Mouse (Mus musculus): ENCODE measurements around the gene Prph2.
A peak's percentile ranks its signal among the peaks of the same experiment; 100 is the strongest.

Prph2 gene

GRCm38 (mm10) chr17:46910186-46910585 lies at the start of gene Prph2:
TSS of gene Prph2 (plus strand) at chr17:46910459.
- no peak for DNase-seq

GRCm38 (mm10) chr17:46864566-46865195 lies 45.6 kb upstream of the Prph2 start:
- no peak for DNase-seq

DNA sequence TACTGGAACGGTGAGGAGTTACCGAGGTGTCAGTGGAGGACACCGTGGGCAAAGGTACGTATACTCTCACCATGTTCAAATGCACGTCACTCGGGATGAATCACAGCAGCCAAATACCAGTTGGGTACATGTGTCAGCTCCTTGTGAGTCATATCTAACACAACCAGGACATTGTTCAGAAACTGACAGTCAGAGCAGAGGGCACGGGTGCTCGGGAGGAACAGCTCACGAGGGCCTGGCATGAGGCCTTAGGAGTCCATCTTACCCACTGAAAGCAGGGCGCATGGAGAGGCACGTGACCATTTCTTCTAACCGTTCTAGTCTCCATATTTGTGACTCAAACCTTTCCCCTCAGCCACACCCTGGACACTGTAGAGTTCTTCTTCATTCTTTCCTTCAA lies 43.4 kb upstream of the Prph2 start:
- no peak for DNase-seq

GRCm38 (mm10) chr17:46870204-46870798 lies 40.0 kb upstream of the Prph2 start:
- no peak for DNase-seq

DNA sequence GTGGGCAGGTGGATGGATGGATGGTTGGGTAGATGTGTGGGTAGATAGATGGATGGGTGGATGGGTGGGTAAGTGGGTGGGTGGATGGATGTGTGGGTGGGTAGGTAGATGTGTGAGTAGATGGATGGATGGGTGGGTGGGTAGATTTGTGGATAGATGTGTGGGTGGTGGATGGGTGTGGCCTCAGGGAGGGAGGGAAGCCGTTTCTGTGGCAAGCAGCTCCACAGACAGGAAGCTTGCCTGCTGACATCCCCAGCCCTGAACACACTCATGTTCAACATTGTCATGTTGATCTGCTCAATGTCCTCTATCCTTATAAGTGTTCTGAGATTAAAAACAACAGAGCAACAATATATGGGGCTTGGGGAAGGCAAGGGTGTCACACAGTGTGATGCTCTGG lies 39.3 kb upstream of the Prph2 start:
- no peak for DNase-seq

DNA sequence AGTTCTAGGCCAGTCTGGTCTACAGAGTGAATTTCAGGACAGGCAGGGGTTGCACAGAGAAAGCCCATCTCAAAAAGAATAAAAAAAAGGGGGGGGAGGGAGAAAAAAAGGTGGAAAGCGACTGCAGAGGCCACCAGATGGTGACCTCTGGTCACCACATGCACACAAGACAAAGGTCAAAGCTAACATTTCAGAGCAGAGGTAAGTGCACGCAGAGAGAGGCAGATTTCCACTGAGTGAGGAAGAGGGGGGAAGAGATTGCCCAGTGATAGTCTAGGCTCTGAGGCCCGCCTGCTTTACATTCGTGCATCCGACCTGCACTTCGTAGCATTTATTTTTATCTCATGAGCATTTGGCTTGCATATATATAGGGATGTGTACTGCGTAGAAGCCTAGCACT lies 37.5 kb upstream of the Prph2 start:
- no peak for DNase-seq

DNA sequence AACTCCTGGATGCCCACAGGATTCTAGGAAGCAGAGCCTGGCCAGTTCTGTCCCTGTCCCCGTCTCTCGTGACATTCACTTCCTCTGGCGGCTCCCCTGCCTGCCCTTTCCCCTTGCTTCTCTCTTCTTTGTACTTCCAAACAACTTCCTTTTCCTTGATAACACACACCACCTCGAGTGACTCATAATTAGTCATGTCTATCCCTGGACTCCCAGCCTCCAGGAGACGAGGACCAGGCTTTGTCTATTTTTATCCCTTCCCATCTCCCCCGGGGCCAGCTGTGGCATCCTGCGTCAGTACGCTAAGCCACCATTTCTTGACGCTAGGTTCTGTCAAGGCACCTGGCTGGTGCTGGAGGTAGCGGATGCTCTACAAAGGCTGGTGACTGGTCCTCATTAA lies 36.1 kb upstream of the Prph2 start:
- peak; percentile 63 for DNase-seq

DNA sequence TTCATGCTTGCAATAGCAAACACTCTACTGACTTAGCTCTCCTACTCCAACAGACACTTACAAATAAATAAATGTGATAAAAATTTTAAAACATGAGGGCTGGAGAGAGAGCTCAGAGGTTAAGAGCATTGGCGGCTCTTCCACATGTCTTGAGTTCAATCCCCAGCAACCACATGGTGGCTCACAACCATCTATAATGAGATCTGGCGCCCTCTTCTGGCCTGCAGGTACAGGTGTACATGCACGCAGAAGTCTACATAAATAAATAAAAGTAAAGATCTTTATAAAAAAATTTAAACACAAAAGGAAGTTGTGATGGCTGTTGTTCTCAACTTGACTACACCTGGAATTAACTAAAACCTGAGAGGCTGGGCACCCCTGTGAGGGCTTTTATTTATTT lies 34.6 kb upstream of the Prph2 start:
- DNase-seq = no peak

DNA sequence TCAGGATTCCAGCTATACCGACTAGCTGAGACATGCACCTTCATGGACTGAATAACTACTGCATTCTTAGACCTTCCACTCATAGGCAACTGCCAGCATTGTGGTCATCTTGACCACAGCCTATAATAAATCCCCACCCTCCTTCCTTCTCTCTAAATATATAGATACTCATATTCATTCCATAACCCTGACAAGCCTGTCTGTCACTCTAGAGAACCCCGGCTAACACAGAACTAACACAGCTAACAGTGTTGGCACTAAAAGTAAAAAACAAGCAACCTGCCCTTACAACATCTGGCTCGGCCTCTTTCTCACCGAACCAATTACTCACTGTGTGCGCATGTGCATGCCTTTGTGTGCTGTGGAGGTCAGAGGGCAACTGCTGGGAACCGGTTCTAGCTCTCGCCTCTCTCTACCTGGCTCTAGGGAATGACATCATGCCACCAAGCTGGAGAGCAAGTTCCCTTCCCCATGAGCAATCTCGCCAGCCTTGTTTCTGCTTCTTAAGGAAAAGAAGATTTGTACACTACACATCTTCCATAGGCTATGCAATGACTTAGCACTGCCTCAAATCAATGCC lies 33.8 kb upstream of the Prph2 start:
- DNase-seq = peak; percentile 70

GRCm38 (mm10) chr17:46877061-46877460 lies 33.2 kb upstream of the Prph2 start:
- no peak for DNase-seq

DNA sequence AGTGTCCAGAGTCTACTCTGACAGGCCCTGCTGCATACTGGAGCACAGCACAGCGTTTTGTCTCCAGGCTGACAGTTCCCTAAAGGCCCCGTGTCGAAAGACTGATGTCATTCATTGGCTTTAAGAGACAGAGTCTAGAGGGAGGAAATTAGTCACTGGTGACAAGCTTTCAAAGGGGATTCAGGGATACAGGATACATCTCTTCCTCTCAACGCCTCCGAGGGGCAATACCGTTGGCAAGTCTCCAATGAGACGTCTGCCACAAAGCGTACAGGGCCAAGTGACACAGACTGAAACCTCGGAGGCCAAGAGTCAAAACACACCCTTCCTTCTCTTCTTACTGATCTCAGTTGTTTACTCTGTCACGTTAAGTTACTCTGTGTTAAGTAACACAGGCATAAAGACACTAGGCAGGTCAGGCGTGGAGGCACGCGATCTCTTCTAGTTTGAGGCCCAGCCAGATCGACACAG lies 30.4 kb upstream of the Prph2 start:
- peak; percentile 77 for DNase-seq

GRCm38 (mm10) chr17:46880322-46880721 lies 29.9 kb upstream of the Prph2 start:
- DNase-seq = no peak

DNA sequence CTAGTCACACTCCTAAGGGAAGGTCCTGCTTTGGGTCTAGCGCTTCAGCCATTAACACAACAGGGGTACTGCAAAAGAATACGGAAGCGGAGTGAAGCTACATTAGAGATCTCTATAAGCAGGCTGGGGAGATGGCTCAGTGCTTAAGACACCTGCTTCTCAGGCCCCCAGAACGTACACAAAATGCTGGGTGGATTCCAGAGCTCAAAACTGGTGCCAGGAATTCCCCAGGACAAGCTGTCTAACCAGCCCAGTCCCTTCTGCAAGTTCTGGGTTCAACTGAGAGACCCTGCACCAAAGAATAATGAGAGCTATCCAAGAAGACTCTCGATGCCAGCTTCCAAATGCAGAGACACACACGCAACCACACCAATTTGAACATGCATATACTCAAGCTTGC lies 28.5 kb upstream of the Prph2 start:
- no peak for DNase-seq

DNA sequence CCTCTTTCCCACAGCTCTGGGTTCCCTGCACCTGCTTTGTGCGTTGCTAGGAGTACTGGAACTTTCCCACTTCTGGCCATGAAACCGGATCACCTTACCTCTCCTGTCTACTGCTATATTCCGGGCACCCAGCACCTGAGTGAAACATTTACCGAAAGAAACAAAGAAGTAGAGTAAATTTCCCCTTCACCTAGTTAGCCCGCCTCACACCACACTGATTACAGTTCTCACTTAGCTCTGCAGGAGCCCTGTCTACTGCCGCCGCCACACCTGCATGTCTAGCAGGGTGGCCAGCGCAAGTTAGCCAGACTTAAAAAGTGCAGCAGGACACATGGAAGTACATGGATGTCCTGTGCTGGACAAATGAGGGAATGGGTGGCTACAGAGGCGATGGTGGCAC lies 27.2 kb upstream of the Prph2 start:
- DNase-seq = no peak

DNA sequence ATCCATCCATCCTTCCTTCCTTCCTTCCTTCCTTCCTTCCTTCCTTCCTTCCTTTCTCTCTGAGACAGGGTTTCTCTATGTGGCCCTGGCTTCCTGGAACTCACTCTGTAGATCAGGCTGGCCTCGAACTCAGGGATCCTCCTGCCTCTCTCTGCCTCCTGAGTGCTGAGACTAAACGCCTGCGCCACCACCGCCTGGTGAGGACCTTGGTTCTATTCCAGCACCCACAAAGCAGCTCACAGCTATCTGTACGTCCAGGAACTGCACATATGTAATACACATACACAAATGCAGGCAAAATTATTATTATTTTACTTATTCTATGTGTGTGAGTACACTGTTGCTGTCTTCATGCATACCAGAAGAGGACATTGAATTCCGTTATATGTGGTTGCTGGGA lies 25.5 kb upstream of the Prph2 start:
- DNase-seq = no peak

- no peak for DNase-seq
Measured at GRCm38 (mm10) chr17:46885218-46885909, 24.9 kb upstream of the Prph2 start.

GRCm38 (mm10) chr17:46885910-46886643 lies 24.2 kb upstream of the Prph2 start:
- DNase-seq = no peak

DNA sequence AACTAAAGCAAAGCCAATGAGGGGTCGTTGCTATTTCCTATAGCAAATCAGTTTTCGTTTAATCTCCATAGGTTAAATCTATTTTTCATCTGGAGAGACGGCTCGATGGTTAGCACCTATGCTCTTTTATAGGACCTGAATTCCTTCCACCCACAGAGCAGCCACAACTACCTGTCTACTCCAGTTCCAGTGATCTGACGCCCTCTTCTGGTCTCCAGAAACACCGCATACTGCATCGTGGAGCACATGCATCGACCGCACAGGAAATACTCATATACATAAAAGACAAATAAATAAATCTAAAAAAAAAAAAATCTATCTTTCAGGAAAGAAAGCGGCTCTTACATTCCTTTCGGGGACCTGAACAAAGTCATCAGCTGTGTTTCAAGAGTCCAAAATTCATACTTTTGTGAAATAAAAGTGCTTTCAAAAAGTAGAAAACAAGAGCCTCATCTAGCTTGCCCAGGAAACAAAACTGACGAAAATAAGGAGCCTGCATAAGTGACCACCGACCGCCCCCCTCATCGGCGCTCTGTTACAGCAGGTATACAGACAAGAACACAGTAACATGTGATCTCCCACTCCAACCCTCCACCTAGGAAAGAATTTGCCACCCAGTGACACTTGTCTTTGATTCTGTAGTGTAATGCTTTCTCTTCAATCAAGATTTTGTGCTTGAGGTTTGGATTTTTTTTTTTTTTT lies 21.6 kb upstream of the Prph2 start:
- DNase-seq = peak; percentile 73

GRCm38 (mm10) chr17:46889450-46890084 lies 20.7 kb upstream of the Prph2 start:
- DNase-seq = peak; percentile 89

- peak; percentile 97 for DNase-seq
Measured at GRCm38 (mm10) chr17:46890116-46890815, 20.0 kb upstream of the Prph2 start, which contains the start of gene Tbcc. TSS of gene Tbcc (plus strand) at chr17:46890684.
